Mouse (Mus musculus): ENCODE results near the gene Lsamp. TPM values are rescaled to one million over a fixed set of nuclear protein-coding genes. Genes with fewer than 3 reads are reported as not detected.

The Lsamp gene
- polyA plus RNA-seq, 1 experiment from 2014 or later = 0.68 TPM

- WGBS = 62% methylated on average over 3 of the region's 3 CpGs
- Histone ChIP-seq H3K4me1 (ENCODE audit: control insufficient read depth, insufficient read depth, low read length) (no peaks in the 10 kb centered on the region), H3K9me3 (replicated peaks; ENCODE audit: control insufficient read depth, low read length) (no peaks in the 10 kb centered on the region), H3K27me3 (ENCODE audit: control insufficient read depth, insufficient read depth, low read length) (no peaks in the 10 kb centered on the region), H3K9ac (ENCODE audit: low read length) (no peak overlapping the region), H3K4me3 (ENCODE audit: low read length) (no peak overlapping the region), H3K27ac (ENCODE audit: low read length) (no peak overlapping the region), H3K36me3 (ENCODE audit: control insufficient read depth, insufficient read depth) (no peaks in the 10 kb centered on the region), H3K4me2 (ENCODE audit: low read depth, low read length) (no peak overlapping the region)
- no peak for ATAC-seq (replicated peaks; ENCODE audit: extremely low read depth, insufficient read depth, low FRiP score)
Measured at GRCm38 (mm10) chr16:42178866-42179265, 2194.7 kb downstream of the Lsamp start.

GRCm38 (mm10) chr16:42180025-42180424, 2195.9 kb downstream of the Lsamp start:
- H3K9me3 ChIP-seq (replicated peaks; ENCODE audit: control insufficient read depth, low read length) = no peaks in the 10 kb centered on the region
- 71% methylated on average over 6 of the region's 6 CpGs for WGBS
- no peak overlapping the region for H3K4me2 ChIP-seq (ENCODE audit: low read depth, low read length)
- H3K27ac ChIP-seq (ENCODE audit: low read length) = no peak overlapping the region
- no peaks in the 10 kb centered on the region for H3K4me1 ChIP-seq (ENCODE audit: control insufficient read depth, insufficient read depth, low read length)
- ATAC-seq (replicated peaks; ENCODE audit: extremely low read depth, insufficient read depth, low FRiP score) = no peak
- no peaks in the 10 kb centered on the region for H3K27me3 ChIP-seq (ENCODE audit: control insufficient read depth, insufficient read depth, low read length)
- H3K9ac ChIP-seq (ENCODE audit: low read length) = no peak overlapping the region
- H3K4me3 ChIP-seq (ENCODE audit: low read length) = no peak overlapping the region
- H3K36me3 ChIP-seq (ENCODE audit: control insufficient read depth, insufficient read depth) = no peaks in the 10 kb centered on the region

GRCm38 (mm10) chr16:42180473-42180872, 2196.3 kb downstream of the Lsamp start:
- no peaks in the 10 kb centered on the region for H3K4me1 ChIP-seq (ENCODE audit: control insufficient read depth, insufficient read depth, low read length)
- no peak overlapping the region for H3K27ac ChIP-seq (ENCODE audit: low read length)
- H3K36me3 ChIP-seq (ENCODE audit: control insufficient read depth, insufficient read depth) = no peaks in the 10 kb centered on the region
- no peak for ATAC-seq (replicated peaks; ENCODE audit: extremely low read depth, insufficient read depth, low FRiP score)
- no peak overlapping the region for H3K4me3 ChIP-seq (ENCODE audit: low read length)
- H3K9me3 ChIP-seq (replicated peaks; ENCODE audit: control insufficient read depth, low read length) = no peaks in the 10 kb centered on the region
- H3K9ac ChIP-seq (ENCODE audit: low read length) = no peak overlapping the region
- H3K4me2 ChIP-seq (ENCODE audit: low read depth, low read length) = no peak overlapping the region
- H3K27me3 ChIP-seq (ENCODE audit: control insufficient read depth, insufficient read depth, low read length) = no peaks in the 10 kb centered on the region
- WGBS = 90% methylated on average over 11 of the region's 11 CpGs

GRCm38 (mm10) chr16:42189431-42190081, 2205.4 kb downstream of the Lsamp start:
- Histone ChIP-seq H3K36me3 (ENCODE audit: control insufficient read depth, insufficient read depth) (no peaks in the 10 kb centered on the region), H3K27ac (ENCODE audit: low read length) (peak overlapping the region; percentile 86), H3K4me3 (ENCODE audit: low read length) (peak overlapping the region; percentile 65), H3K4me2 (ENCODE audit: low read depth, low read length) (peak overlapping the region; percentile 70), H3K27me3 (ENCODE audit: control insufficient read depth, insufficient read depth, low read length) (no peaks in the 10 kb centered on the region), H3K9ac (ENCODE audit: low read length) (peak overlapping the region; percentile 64), H3K4me1 (ENCODE audit: control insufficient read depth, insufficient read depth, low read length) (peaks cover 8% of the 10 kb centered on the region; the same call in 1 of the 2 replicates), H3K9me3 (replicated peaks; ENCODE audit: control insufficient read depth, low read length) (no peaks in the 10 kb centered on the region)
- 38% methylated on average over 14 of the region's 14 CpGs for WGBS
- ATAC-seq (replicated peaks; ENCODE audit: extremely low read depth, insufficient read depth, low FRiP score) = no peak

GRCm38 (mm10) chr16:42190114-42191045, 2206.2 kb downstream of the Lsamp start:
- peak; percentile 96 for ATAC-seq (replicated peaks; ENCODE audit: extremely low read depth, insufficient read depth, low FRiP score)
- H3K27me3 ChIP-seq (ENCODE audit: control insufficient read depth, insufficient read depth, low read length) = no peaks in the 10 kb centered on the region
- H3K27ac ChIP-seq (ENCODE audit: low read length) = peak overlapping the region; percentile 86
- H3K9me3 ChIP-seq (replicated peaks; ENCODE audit: control insufficient read depth, low read length) = no peaks in the 10 kb centered on the region
- H3K4me2 ChIP-seq (ENCODE audit: low read depth, low read length) = peak overlapping the region; percentile 70
- H3K4me1 ChIP-seq (ENCODE audit: control insufficient read depth, insufficient read depth, low read length) = peaks cover 8% of the 10 kb centered on the region; the same call in 1 of the 2 replicates
- H3K4me3 ChIP-seq (ENCODE audit: low read length) = peak overlapping the region; percentile 65
- peak overlapping the region; percentile 73 for H3K9ac ChIP-seq (ENCODE audit: low read length)
- H3K36me3 ChIP-seq (ENCODE audit: control insufficient read depth, insufficient read depth) = no peaks in the 10 kb centered on the region
- 2% methylated on average over 44 of the region's 44 CpGs for WGBS

Small RNA genes within 50 kb of the gene (microRNA-seq; reads per million reads assigned to microRNA genes)
- gene Gm27887 (not detected), gene Gm47276 (not detected)
